Mouse (Mus musculus) heart, postnatal 0 days (tissue): ENCODE data around the gene Scimp.

Source experiments
- CTCF ChIP-seq: IDR thresholded peaks from 2 replicates; pipeline ENCODE4 v1.5.1; 2016; ENCODE audit warnings: antibody characterized with exemption, control low read depth, low read depth
- EP300 ChIP-seq: IDR thresholded peaks from 2 replicates; pipeline ENCODE4 v1.6.1; 2016; ENCODE audit warnings: antibody characterized with exemption, low read depth

DNA sequence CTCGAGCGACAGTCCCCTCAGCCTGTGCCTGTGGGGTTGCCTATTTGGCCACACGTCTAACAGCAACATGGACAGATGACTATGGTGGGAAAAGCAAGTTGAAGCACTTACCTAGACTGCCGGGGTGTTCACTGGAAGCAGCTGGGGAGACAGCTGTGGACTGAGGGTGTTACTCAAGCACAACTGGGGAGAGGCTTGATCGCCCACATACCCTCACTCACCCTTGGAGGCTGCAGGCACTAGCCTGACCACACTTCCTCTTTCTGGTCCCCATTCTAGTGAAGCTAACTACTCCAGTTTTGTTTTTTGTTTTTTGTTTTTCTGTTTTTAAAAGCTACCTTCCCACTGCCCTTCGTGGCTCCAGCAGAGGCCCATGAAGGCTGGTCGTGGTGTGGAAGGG is at the start of gene Scimp:
- TF ChIP-seq CTCF (no peak), EP300 (no peak)
